Mouse (Mus musculus): ENCODE results near the gene Arf5.

GRCm38 (mm10) chr6:28447937-28448336 lies 24.6 kb downstream of the Arf5 start:
- no peak for TF ChIP-seq CTCF (IDR thresholded peaks at IDR 0.05; ENCODE audit: extremely low read depth, insufficient read depth, low read length)
- no peak for TF ChIP-seq POLR2A (IDR thresholded peaks at IDR 0.05; ENCODE audit: extremely low read depth, insufficient read depth, low read length)

Measured in cortical plate, adult 2 months (tissue).